Mouse (Mus musculus): ENCODE data around the gene Epb41l3.

The Epb41l3 gene

GRCm38 (mm10) chr17:69220849-69221248 is 145.4 kb downstream of the Epb41l3 start:
- in situ Hi-C loops (cut with MboI; ENCODE audit: low pct_unique_long_range_greater_than_20kb in 1 of 2, low sequenced_read_pairs in 2 of 2, unreplicated experiment in 1 of 2) = no loop called here

- in situ Hi-C loops (cut with MboI; ENCODE audit: low pct_unique_long_range_greater_than_20kb in 1 of 2, low sequenced_read_pairs in 2 of 2, unreplicated experiment in 1 of 2) = no loop called here
These were observed 145.9 kb downstream of the Epb41l3 start for GRCm38 (mm10) chr17:69221377-69221776.

- in situ Hi-C loops (cut with MboI; ENCODE audit: low pct_unique_long_range_greater_than_20kb in 1 of 2, low sequenced_read_pairs in 2 of 2, unreplicated experiment in 1 of 2) = no loop called here
These were observed 146.6 kb downstream of the Epb41l3 start for GRCm38 (mm10) chr17:69221966-69222692.

DNA sequence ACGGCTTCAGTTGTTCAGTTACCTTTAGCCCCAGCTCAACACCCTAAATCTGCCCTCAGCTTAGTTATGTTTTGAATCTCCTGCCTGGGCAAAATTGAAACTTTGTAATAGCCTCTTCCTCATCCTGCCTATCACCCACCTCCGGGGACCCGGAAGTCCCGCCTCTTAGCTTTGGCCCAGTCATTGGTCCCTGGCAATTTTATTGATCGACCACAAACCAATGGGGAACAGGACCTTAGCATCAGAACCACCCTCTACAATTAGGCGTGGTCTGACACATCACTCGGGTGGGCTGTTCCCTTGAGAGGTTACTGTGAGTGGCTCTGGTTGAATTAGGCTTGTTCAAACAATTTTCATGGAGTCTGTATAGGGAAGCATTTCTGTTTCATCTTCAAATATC is 150.5 kb downstream of the Epb41l3 start:
- in situ Hi-C loops (cut with MboI; ENCODE audit: low pct_unique_long_range_greater_than_20kb in 1 of 2, low sequenced_read_pairs in 2 of 2, unreplicated experiment in 1 of 2) = no loop called here

GRCm38 (mm10) chr17:69227426-69228014 is 152.0 kb downstream of the Epb41l3 start:
- in situ Hi-C loops (cut with MboI; ENCODE audit: low pct_unique_long_range_greater_than_20kb in 1 of 2, low sequenced_read_pairs in 2 of 2, unreplicated experiment in 1 of 2) = no loop called here

- in situ Hi-C loops (cut with MboI; ENCODE audit: low pct_unique_long_range_greater_than_20kb in 1 of 2, low sequenced_read_pairs in 2 of 2, unreplicated experiment in 1 of 2) = no loop called here
These were observed 154.0 kb downstream of the Epb41l3 start for GRCm38 (mm10) chr17:69229451-69229850.

DNA sequence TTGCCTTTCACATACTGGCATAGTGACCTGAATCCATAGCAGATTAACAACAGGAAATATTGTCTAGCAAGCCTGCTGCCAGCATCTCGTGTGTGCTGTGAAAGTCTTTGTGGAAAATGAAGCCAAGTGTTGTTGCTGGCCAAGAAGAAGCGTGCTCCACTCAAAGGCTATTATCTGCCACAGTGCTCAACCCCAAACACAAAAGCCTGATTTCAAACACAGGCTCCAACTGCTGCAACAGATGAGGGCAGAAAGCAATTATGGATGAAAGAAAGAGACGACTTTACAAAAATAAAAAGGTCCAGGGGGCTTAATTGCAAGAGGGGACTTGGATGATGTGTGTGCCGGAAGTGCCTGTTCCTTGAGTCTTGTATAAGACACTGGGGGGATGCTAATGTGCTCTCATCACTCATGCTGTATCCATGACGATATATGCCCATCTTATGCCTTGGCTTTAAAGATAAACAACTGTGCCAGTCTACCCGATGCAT is 154.7 kb downstream of the Epb41l3 start:
- in situ Hi-C loops (cut with MboI; ENCODE audit: low pct_unique_long_range_greater_than_20kb in 1 of 2, low sequenced_read_pairs in 2 of 2, unreplicated experiment in 1 of 2) = no loop called here

DNA sequence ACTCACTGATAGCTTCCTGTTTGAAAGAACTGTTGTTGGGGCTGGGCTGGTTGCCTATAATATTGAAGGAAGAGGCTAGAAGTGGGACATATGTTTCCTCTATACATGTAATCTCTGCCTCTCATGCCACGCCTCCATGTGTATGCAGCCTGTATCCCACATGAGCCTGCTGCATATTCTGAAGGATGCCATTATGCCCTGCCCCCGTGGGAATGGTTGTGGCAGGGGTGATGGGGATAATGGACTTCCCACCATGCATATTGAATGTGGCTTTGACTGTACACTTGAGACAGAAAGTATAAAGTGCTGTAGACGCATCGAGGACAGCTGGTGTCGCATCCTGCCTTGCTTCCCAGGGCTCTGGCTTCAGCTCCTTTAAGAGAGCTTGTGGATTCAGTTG is 155.9 kb downstream of the Epb41l3 start:
- in situ Hi-C loops (cut with MboI; ENCODE audit: low pct_unique_long_range_greater_than_20kb in 1 of 2, low sequenced_read_pairs in 2 of 2, unreplicated experiment in 1 of 2) = no loop called here

- in situ Hi-C loops (cut with MboI; ENCODE audit: low pct_unique_long_range_greater_than_20kb in 1 of 2, low sequenced_read_pairs in 2 of 2, unreplicated experiment in 1 of 2) = no loop called here
These were observed 161.7 kb downstream of the Epb41l3 start for GRCm38 (mm10) chr17:69237172-69237571.

- in situ Hi-C loops (cut with MboI; ENCODE audit: low pct_unique_long_range_greater_than_20kb in 1 of 2, low sequenced_read_pairs in 2 of 2, unreplicated experiment in 1 of 2) = no loop called here
These were observed 163.4 kb downstream of the Epb41l3 start for GRCm38 (mm10) chr17:69238810-69239373.

DNA sequence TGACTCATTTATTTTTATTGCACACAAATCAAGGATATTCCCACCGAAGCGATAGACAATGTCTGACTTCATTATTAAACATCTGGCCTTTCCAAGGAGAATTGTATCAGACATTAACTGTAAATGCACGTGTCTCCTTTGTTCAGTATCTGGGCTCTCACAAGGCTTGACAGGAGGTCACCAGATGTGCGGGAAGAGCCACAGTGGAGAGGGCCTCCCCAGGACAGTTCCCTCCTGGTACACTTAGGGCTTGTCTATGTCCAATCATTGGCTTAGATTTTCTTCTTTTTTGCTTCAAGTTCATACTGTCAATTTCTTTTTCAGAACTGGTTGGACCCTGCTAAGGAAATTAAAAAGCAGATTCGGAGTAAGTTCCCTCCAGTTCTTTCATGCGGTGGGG is 163.9 kb downstream of the Epb41l3 start:
- in situ Hi-C loops (cut with MboI; ENCODE audit: low pct_unique_long_range_greater_than_20kb in 1 of 2, low sequenced_read_pairs in 2 of 2, unreplicated experiment in 1 of 2) = no loop called here

GRCm38 (mm10) chr17:69255834-69256233 is 180.4 kb downstream of the Epb41l3 start:
- in situ Hi-C loops (cut with MboI; ENCODE audit: low pct_unique_long_range_greater_than_20kb in 1 of 2, low sequenced_read_pairs in 2 of 2, unreplicated experiment in 1 of 2) = no loop called here

GRCm38 (mm10) chr17:69256441-69256840 is 181.0 kb downstream of the Epb41l3 start:
- in situ Hi-C loops (cut with MboI; ENCODE audit: low pct_unique_long_range_greater_than_20kb in 1 of 2, low sequenced_read_pairs in 2 of 2, unreplicated experiment in 1 of 2) = no loop called here

- in situ Hi-C loops (cut with MboI; ENCODE audit: low pct_unique_long_range_greater_than_20kb in 1 of 2, low sequenced_read_pairs in 2 of 2, unreplicated experiment in 1 of 2) = no loop called here
These were observed 188.5 kb downstream of the Epb41l3 start for GRCm38 (mm10) chr17:69263810-69264565.

DNA sequence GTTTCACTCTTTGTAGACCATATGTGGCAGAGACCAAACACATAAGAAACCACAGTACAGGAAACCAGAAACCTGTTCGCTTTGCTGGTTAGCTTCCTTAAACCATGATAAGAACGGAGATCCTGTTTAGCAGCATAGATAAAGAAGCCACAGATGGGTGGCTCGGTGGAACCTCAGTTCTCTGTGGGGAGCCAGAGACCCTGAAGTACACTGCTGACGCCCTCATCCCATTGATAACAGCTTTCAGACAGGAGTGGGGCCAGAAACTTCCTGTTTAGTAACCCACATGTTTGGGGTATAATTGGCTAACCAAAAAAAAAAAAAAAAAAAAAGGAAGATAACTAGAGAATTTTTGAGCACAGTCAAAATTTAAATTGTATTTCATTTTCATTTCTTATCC is 189.7 kb downstream of the Epb41l3 start:
- in situ Hi-C loops (cut with MboI; ENCODE audit: low pct_unique_long_range_greater_than_20kb in 1 of 2, low sequenced_read_pairs in 2 of 2, unreplicated experiment in 1 of 2) = no loop called here

- in situ Hi-C loops (cut with MboI; ENCODE audit: low pct_unique_long_range_greater_than_20kb in 1 of 2, low sequenced_read_pairs in 2 of 2, unreplicated experiment in 1 of 2) = no loop called here
These were observed 190.4 kb downstream of the Epb41l3 start for GRCm38 (mm10) chr17:69265759-69266463.

GRCm38 (mm10) chr17:69266936-69267335 is 191.5 kb downstream of the Epb41l3 start:
- in situ Hi-C loops (cut with MboI; ENCODE audit: low pct_unique_long_range_greater_than_20kb in 1 of 2, low sequenced_read_pairs in 2 of 2, unreplicated experiment in 1 of 2) = no loop called here

DNA sequence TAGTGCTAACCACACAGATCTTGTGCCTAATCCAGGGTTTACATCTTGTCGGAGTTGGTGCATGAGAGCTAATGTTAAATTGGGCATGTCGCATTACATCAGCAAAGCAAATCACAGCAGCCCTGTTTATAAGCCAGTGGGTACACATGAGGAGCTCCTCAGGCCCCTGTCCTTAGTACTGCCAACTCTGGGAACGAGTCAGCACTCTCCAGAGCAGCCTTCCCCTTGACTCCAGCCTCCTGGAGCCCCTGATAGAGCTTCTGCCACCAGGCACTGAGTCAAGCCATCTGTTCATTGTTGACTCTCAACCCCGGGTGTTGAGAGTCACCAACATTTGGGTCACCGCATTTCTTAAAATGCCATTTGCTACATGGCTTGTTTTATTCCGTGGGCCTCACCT is 192.0 kb downstream of the Epb41l3 start:
- in situ Hi-C loops (cut with MboI; ENCODE audit: low pct_unique_long_range_greater_than_20kb in 1 of 2, low sequenced_read_pairs in 2 of 2, unreplicated experiment in 1 of 2) = no loop called here

DNA sequence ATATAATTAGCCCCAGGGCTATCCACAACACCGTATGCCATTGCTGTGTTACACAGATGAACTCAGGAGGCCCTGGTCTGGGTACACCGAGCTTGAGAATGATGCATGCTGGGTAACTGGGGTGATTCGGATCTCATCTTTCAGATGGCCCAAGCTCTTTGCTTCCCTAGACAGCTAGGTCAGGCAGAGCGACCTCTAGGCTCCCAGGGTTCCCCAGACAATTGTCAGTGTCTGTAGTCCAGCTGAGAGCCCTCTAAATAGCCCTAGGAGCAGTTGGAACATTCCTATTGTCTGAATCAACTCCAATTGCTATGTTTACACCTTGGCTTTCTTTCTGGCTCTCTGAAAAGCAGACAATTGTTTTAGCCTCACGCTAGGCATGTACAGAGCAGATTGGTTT is 201.9 kb downstream of the Epb41l3 start:
- in situ Hi-C loops (cut with MboI; ENCODE audit: low pct_unique_long_range_greater_than_20kb in 1 of 2, low sequenced_read_pairs in 2 of 2, unreplicated experiment in 1 of 2) = no loop called here

Measured in mouse embryonic stem cell (cell line).